Mouse (Mus musculus) forebrain, embryonic 12.5 days (tissue): ENCODE measurements around the gene Map2k5. TPM values are rescaled to one million over a fixed set of nuclear protein-coding genes. Genes with fewer than 3 reads are reported as not detected.

ENCODE experiments used
- ATAC-seq: fragments of 200-750 bp; cut with Nextera tagmentation; 2 replicates; pipeline ENCODE4 v1.8.0; 2017; ENCODE audit warnings: moderate TSS enrichment; ENCODE audit not compliant: low FRiP score
- H3K27ac ChIP-seq: fragments of 300-500 bp; sonication (generic); 2 replicates; pipeline ENCODE4 v1.5.1; 2016; ENCODE audit warnings: mild to moderate bottlenecking
- H3K27me3 ChIP-seq: fragments of 300-500 bp; sonication (generic); 2 replicates; pipeline ENCODE4 v1.6.1; 2016; ENCODE audit warnings: mild to moderate bottlenecking
- H3K36me3 ChIP-seq: fragments of 300-500 bp; sonication (generic); replicated peaks from 2 replicates; pipeline ENCODE4 v1.6.1; 2016; ENCODE audit warnings: mild to moderate bottlenecking
- H3K4me1 ChIP-seq: fragments of 300-500 bp; sonication (generic); 2 replicates; pipeline ENCODE4 v1.6.1; 2016
- H3K4me2 ChIP-seq: fragments of 300-500 bp; sonication (generic); 2 replicates; pipeline ENCODE4 v1.6.1; 2016; ENCODE audit warnings: mild to moderate bottlenecking, moderate library complexity
- H3K4me3 ChIP-seq: fragments of 300-500 bp; sonication (generic); replicated peaks from 2 replicates; pipeline ENCODE4 v1.5.1; 2016; ENCODE audit warnings: mild to moderate bottlenecking
- H3K9ac ChIP-seq: fragments of 300-500 bp; sonication (generic); 2 replicates; pipeline ENCODE4 v1.6.1; 2016; ENCODE audit warnings: mild to moderate bottlenecking
- H3K9me3 ChIP-seq: fragments of 300-500 bp; sonication (generic); 2 replicates; pipeline ENCODE4 v1.6.1; 2016
- WGBS: fragments of 180-500 bp; shearing (Covaris S2); methylation state at CpG from one replicate; pipeline ENCODE4 v1.1.7; 2016; 5-methylcytosine and 5-hydroxymethylcytosine counted together
- polyA plus RNA-seq: library from polyadenylated mRNA; unstranded; fragments of >200 nt; fragmentation: Nextera tagmentation; extraction: Ambion mirVana; gene quantifications from 2 replicates; pipeline ENCODE4 v1.2.1, GENCODE M21; 2016

The Map2k5 gene
- polyA plus RNA-seq, 1 experiment from 2014 or later, result 37.4 TPM

DNA sequence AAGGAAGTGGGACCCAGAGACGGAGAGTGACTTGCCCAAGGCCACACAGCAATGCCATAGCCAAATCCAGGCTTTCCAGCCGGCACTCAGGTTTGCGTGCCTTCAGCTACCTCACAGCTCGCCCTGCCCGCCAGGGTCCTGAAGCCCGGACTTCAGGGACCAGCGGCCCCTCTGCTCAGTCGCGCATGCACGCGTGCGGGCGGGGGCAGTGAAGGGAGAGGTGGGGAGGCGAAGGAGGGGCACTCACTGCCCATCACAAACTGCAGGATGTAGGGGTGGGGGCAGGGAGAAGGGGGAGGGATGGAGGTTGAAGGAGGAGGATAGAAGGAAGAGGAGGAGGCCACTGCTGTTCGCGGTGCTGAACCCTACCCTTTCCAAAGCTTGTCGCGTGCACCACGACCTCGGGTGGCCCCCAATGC, 230.8 kb downstream of the Map2k5 start:
- peak overlapping the region; percentile 22 for H3K4me3 ChIP-seq
- H3K9ac ChIP-seq, result no peak overlapping the region
- H3K27me3 ChIP-seq, result peaks cover 100% of the 10 kb centered on the region
- no peaks in the 10 kb centered on the region; the same call in 1 of the 2 replicates for H3K9me3 ChIP-seq
- H3K4me2 ChIP-seq, result peak overlapping the region; percentile 31
- no peak overlapping the region for H3K27ac ChIP-seq
- no peaks in the 10 kb centered on the region for H3K36me3 ChIP-seq
- WGBS, result 1% methylated on average over 20 of the region's 20 CpGs
- no peak for ATAC-seq
- peaks cover 70% of the 10 kb centered on the region for H3K4me1 ChIP-seq

DNA sequence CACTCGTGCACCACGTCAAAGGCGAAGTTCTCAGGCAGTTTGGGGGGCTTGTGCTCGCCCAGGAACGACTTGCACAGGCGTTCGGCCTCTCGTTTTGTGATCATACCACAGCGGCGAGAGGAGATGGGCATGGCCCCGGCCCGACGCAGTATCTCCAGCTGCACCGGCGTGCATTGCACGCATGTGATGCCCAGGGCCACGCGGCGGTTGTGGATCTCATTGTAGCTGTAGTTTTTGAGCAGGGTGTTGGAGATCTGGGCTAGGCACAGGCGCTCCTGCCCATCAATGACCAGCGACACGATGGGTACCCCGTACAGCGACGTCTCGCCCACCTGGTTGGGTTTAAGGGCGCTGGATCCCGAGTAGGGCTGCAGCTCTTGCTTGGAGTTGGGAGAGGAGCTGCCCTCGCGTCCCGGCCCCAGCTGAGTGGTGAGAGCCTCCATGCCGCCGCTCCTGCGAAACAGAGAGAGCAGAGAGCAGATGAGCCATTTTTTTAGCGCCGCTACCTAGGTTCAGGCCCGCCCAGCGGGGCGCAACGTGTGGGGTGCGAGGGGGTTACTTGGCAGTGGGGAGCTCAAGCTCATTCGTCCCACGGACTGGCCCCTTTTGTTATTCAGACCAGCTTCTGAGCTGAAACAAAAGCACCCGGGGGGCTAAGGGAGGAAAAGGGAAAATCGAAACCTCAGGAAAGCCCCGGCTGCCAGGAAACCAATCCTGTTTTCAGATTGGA, 231.4 kb downstream of the Map2k5 start:
- H3K4me1 ChIP-seq, result peaks cover 70% of the 10 kb centered on the region
- under 1% methylated on average over 46 of the region's 46 CpGs for WGBS
- no peak for ATAC-seq
- H3K9me3 ChIP-seq, result no peaks in the 10 kb centered on the region; the same call in 1 of the 2 replicates
- no peak overlapping the region for H3K9ac ChIP-seq
- H3K36me3 ChIP-seq, result no peaks in the 10 kb centered on the region
- no peak overlapping the region for H3K27ac ChIP-seq
- peak overlapping the region; percentile 22 for H3K4me3 ChIP-seq
- peak overlapping the region; percentile 31 for H3K4me2 ChIP-seq
- peaks cover 100% of the 10 kb centered on the region for H3K27me3 ChIP-seq

GRCm38 (mm10) chr9:63145249-63146125, 232.2 kb downstream of the Map2k5 start:
- Histone ChIP-seq H3K9me3 (no peaks in the 10 kb centered on the region; the same call in 1 of the 2 replicates), H3K27me3 (peaks cover 100% of the 10 kb centered on the region), H3K9ac (no peak overlapping the region), H3K4me1 (peaks cover 63% of the 10 kb centered on the region), H3K27ac (no peak overlapping the region), H3K36me3 (no peaks in the 10 kb centered on the region), H3K4me2 (peak overlapping the region; percentile 31), H3K4me3 (peak overlapping the region; percentile 26)
- ATAC-seq, result no peak
- under 1% methylated on average over 73 of the region's 73 CpGs for WGBS

DNA sequence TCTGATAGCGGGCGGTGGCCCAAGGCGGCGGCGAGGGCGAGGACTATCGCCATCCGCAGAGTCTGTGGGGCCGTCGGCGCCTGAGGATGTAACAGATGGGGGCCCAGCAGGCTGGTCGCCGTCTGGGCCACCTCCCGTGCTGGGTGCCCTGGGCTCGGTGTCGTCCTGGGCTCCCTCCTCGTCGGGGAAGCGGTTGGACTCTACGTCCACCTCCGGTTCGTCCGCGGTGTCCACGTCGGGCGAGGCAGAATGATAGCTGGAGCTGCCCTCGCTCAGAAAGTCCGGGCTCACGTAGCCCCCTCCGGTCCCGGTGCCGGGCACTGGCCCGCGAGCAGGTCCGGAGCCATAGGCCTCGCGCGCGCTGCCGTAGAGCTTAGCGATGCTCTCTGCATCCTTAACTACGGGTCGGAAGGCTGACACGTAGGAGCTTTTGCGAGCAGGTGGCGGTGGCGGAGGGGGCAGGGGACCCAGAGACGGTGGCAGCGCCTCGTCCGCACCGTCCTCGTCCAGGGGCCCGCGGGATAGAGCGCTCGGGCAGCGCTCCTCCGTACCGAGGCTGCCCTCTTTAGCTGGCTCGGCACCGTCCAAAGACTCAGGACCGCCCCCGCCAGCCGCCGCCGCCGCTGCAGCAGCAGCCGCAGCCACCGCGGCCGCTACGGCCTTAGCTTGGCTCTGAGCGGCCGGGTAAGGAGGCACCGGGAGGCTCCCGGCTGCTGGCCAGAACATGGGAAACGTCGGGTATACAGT, 233.0 kb downstream of the Map2k5 start:
- Histone ChIP-seq H3K27me3 (peaks cover 100% of the 10 kb centered on the region), H3K4me2 (peak overlapping the region; percentile 26), H3K4me1 (peaks cover 63% of the 10 kb centered on the region), H3K36me3 (no peaks in the 10 kb centered on the region), H3K4me3 (peak overlapping the region; percentile 26), H3K27ac (no peak overlapping the region), H3K9ac (0 out of 2 replicates have a peak overlapping the region, but pooled peaks have one; percentile 22), H3K9me3 (no peaks in the 10 kb centered on the region; the same call in 1 of the 2 replicates)
- WGBS, result 2% methylated on average over 80 of the region's 80 CpGs
- ATAC-seq, result no peak

DNA sequence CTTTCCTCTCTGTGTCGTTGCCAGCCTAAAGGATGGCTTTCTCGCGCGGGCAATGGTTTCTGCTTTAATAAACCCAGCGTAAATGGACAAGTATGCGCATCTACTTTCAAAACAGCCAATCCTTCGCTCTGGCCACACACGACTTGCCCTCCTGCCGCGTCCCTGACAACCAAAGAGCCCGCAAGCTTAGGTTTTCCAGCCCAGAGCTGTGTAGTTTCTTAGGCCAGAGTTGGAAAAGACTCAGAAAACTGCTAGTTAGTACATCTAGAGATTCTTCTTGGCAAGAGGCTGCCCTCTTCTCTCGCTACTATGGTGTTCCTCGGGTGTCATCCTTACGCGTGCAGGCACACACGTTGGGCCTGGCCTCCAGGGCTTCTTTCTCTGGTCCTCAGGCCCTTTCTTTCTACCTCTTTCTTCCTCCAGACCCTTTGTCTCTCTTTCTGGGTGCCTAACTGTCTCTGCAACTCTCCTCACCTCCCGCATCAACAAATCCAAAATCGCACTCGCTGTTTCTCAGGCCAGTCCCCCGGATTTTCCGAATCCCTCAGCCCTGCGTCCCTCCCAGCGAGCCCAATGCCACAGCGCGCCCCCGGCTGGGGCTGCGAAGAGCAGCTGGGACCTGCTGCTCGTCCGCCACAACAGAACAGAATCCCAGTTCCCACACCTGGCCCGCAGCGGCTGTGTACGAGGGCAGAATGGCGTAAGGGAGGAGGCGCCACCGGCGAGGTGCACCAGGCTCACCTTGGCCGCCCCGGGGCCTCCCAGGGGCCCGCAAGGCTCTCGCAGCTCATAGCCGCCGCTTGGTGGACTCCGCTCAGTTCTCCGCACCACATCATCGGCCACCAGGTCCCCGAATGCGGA, 233.8 kb downstream of the Map2k5 start:
- peak overlapping the region; percentile 26 for H3K4me3 ChIP-seq
- no peak overlapping the region for H3K27ac ChIP-seq
- H3K9ac ChIP-seq, result 0 out of 2 replicates have a peak overlapping the region, but pooled peaks have one; percentile 22
- H3K36me3 ChIP-seq, result no peaks in the 10 kb centered on the region
- no peak for ATAC-seq
- H3K27me3 ChIP-seq, result peaks cover 100% of the 10 kb centered on the region
- peak overlapping the region; percentile 26 for H3K4me2 ChIP-seq
- no peaks in the 10 kb centered on the region; the same call in 1 of the 2 replicates for H3K9me3 ChIP-seq
- under 1% methylated on average over 47 of the region's 47 CpGs for WGBS
- H3K4me1 ChIP-seq, result peaks cover 57% of the 10 kb centered on the region

- H3K4me3 ChIP-seq, result peak overlapping the region; percentile 26
- no peak overlapping the region for H3K27ac ChIP-seq
- no peak overlapping the region for H3K9ac ChIP-seq
- 1% methylated on average over 25 of the region's 25 CpGs for WGBS
- ATAC-seq, result no peak
- no peak overlapping the region for H3K4me2 ChIP-seq
- H3K9me3 ChIP-seq, result no peaks in the 10 kb centered on the region; the same call in 1 of the 2 replicates
- H3K36me3 ChIP-seq, result no peaks in the 10 kb centered on the region
- H3K4me1 ChIP-seq, result peaks cover 57% of the 10 kb centered on the region
- peaks cover 100% of the 10 kb centered on the region for H3K27me3 ChIP-seq
These were observed 234.5 kb downstream of the Map2k5 start for GRCm38 (mm10) chr9:63143227-63143626.

- peak overlapping the region; percentile 22 for H3K4me3 ChIP-seq
- H3K27ac ChIP-seq, result no peak overlapping the region
- WGBS, result under 1% methylated on average over 42 of the region's 42 CpGs
- no peak overlapping the region for H3K9ac ChIP-seq
- H3K9me3 ChIP-seq, result no peaks in the 10 kb centered on the region; the same call in 1 of the 2 replicates
- peak overlapping the region; percentile 25 for H3K4me2 ChIP-seq
- ATAC-seq, result no peak
- no peaks in the 10 kb centered on the region for H3K36me3 ChIP-seq
- peaks cover 100% of the 10 kb centered on the region for H3K27me3 ChIP-seq
- peaks cover 62% of the 10 kb centered on the region for H3K4me1 ChIP-seq
These were observed 235.2 kb downstream of the Map2k5 start for GRCm38 (mm10) chr9:63142335-63143036.

DNA sequence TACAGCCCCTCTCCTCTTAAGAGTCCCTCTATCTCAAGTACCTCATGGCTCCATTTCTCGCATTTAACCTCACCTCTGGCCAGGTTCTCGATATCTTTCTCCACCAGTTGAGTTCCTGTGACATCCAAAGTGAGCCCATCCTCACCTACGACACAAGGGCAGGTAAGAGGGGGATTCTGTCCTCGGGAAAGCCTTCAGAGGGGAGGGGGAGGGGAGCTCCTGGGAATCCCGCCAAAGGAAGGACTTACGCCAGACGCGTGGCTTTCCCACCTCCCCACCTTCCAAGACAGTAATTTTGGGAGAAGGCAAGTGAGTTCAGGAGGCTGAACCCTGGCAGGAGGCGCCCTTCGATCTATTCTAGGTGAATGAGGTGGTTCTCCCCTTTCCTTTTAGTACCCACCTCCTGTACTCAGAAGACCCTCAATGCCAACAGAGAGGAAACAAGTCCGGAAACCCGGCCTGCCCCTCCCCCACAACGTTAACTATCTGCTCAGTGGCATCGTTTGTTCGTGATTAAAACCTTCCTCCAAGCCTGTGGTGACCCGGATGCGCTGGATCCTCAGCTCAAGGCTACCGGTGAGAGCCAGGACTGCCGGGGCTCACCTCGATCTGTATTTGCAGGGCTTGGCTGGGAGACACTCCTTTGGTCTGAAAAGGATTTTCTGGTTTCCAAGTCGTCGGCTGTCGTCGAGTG, 235.9 kb downstream of the Map2k5 start:
- Histone ChIP-seq H3K9ac (no peak overlapping the region), H3K9me3 (no peaks in the 10 kb centered on the region; the same call in 1 of the 2 replicates), H3K4me1 (peaks cover 65% of the 10 kb centered on the region), H3K27me3 (peaks cover 100% of the 10 kb centered on the region), H3K4me3 (no peak overlapping the region; the same call in 1 of the 2 replicates), H3K27ac (no peak overlapping the region), H3K36me3 (no peaks in the 10 kb centered on the region), H3K4me2 (0 out of 2 replicates have a peak overlapping the region, but pooled peaks have one; percentile 25)
- 2% methylated on average over 24 of the region's 24 CpGs for WGBS
- no peak for ATAC-seq

DNA sequence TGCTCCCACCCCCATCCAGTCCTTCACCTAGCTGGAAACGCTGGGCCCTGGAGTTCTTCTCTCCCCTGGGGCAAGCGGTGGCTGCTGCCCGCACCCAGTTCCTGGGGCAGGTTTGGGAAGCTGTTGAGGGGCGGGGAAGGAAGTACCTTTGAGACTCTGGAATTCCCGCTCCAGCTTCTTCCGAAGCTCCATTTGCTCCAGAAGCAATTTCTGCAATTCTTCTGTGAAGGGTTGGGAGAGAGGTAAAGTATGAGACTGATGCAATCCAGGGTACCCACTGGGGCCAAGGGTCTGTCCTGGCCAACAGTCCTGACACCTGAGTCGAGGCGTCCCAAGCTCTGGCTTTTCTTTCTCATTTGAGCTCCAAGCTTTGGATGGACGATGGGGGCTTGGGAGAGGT, 237.5 kb downstream of the Map2k5 start:
- H3K4me2 ChIP-seq, result no peak overlapping the region
- no peaks in the 10 kb centered on the region; the same call in 1 of the 2 replicates for H3K9me3 ChIP-seq
- H3K36me3 ChIP-seq, result no peaks in the 10 kb centered on the region
- no peak overlapping the region for H3K9ac ChIP-seq
- ATAC-seq, result no peak
- H3K4me3 ChIP-seq, result no peak overlapping the region
- H3K27me3 ChIP-seq, result peaks cover 98% of the 10 kb centered on the region
- WGBS, result 5% methylated on average over 9 of the region's 9 CpGs
- H3K4me1 ChIP-seq, result peaks cover 60% of the 10 kb centered on the region
- no peak overlapping the region for H3K27ac ChIP-seq

DNA sequence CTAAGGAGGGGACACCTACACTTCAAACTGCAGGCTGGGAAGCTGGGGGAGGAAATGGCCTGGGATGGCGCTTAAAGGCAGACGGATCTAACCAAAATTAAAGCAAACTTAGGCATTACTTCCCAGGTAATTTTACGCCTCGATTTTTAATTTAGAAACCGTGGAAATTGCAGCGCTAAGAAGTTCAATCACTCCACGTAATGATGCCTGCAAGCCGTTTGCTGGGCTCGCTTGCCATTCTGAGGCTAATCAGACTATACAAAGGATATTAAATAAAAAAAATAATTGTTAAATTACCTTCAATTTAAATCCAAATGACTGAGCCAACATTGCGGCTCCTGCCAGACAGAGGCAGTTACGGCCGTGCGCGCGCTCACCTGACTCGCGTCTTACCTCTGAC, 238.0 kb downstream of the Map2k5 start:
- H3K36me3 ChIP-seq, result no peaks in the 10 kb centered on the region
- peaks cover 59% of the 10 kb centered on the region for H3K4me1 ChIP-seq
- H3K9ac ChIP-seq, result no peak overlapping the region
- no peak for ATAC-seq
- peaks cover 98% of the 10 kb centered on the region for H3K27me3 ChIP-seq
- no peak overlapping the region for H3K4me2 ChIP-seq
- H3K4me3 ChIP-seq, result no peak overlapping the region
- no peak overlapping the region for H3K27ac ChIP-seq
- WGBS, result 3% methylated on average over 17 of the region's 17 CpGs
- H3K9me3 ChIP-seq, result no peaks in the 10 kb centered on the region; the same call in 1 of the 2 replicates
